20 mouse cellular contexts compared by ENCODE assay signal in genomic region chr4:149908923-149909322, GRCm38 (mm10). TPM values are rescaled to one million over a fixed set of nuclear protein-coding genes. Genes with fewer than 3 reads are reported as not detected.
"Had no signal": no experiment of that assay in that cellular context is flagged by ENCODE, and none has a peak within 500 bp of the region (broad histone marks: within the 10 kb centered on the region; RNA-seq: fewer than 3 reads in every experiment).

No protein-coding gene starts in this region.

- H3K36me3 ChIP-seq: midbrain, embryonic 12.5 days; neural tube, embryonic 15.5 days had no signal

- ATAC-seq: midbrain, embryonic 16.5 days had no signal

- H3K9me3 ChIP-seq: midbrain, embryonic 10.5 days; midbrain, embryonic 12.5 days; neural tube, embryonic 13.5 days; neural tube, embryonic 15.5 days; stomach, embryonic 15.5 days had no signal

- H3K9ac ChIP-seq: lung, embryonic 14.5 days; midbrain, embryonic 12.5 days; neural tube, embryonic 13.5 days; neural tube, embryonic 15.5 days; stomach, embryonic 15.5 days had no signal

- H3K4me3 ChIP-seq: midbrain, embryonic 10.5 days; midbrain, embryonic 12.5 days; myocyte; neural tube, embryonic 13.5 days; neural tube, embryonic 15.5 days; stomach, embryonic 15.5 days had no signal

- H3K4me2 ChIP-seq: lung, embryonic 14.5 days; midbrain, embryonic 12.5 days; neural tube, embryonic 13.5 days; neural tube, embryonic 15.5 days; stomach, embryonic 15.5 days had no signal

- H3K27ac ChIP-seq: midbrain, embryonic 10.5 days; midbrain, embryonic 12.5 days; neural tube, embryonic 13.5 days; neural tube, embryonic 15.5 days; stomach, embryonic 15.5 days; stomach, postnatal 0 days had no signal

- DNase-seq: lung, embryonic 14.5 days; lung, postnatal 10 days; lung, postnatal 4 days; midbrain, embryonic 14.5 days; retina, postnatal 1 day; right cerebral cortex, adult 18-20 months; right cerebral cortex, postnatal 25 days; right cerebral cortex, postnatal 4 days; thymus, adult 2 months; thymus, postnatal 14 days; thymus, postnatal 36 days had no signal

- H3K27me3 ChIP-seq: neural tube, embryonic 13.5 days; neural tube, embryonic 15.5 days; stomach, embryonic 15.5 days had no signal

RNA-seq across cellular contexts. Expression of gene Spsb1, which starts 45.9 kb away (rescaled TPM):
- total RNA-seq: megakaryocyte-erythroid progenitor cell, adult 5-6 weeks had no signal
